Mouse (Mus musculus): ENCODE results near the gene Tiam2.

The Tiam2 gene

GRCm38 (mm10) chr17:3557331-3558311, 231.2 kb downstream of the Tiam2 start, which contains the start of gene Tfb1m:
TSS of gene Tfb1m (minus strand) at chr17:3557781.
- DNase-seq (ENCODE audit: low read depth, low spot score), result peak; percentile 100

GRCm38 (mm10) chr17:3558356-3558870, 232.0 kb downstream of the Tiam2 start:
- DNase-seq (ENCODE audit: low read depth, low spot score), result no peak

GRCm38 (mm10) chr17:3560534-3560933, 234.2 kb downstream of the Tiam2 start:
- peak; percentile 55 for DNase-seq (ENCODE audit: low read depth, low spot score)

GRCm38 (mm10) chr17:3562405-3562804, 236.0 kb downstream of the Tiam2 start:
- DNase-seq (ENCODE audit: low read depth, low spot score), result no peak

- peak; percentile 85 for DNase-seq (ENCODE audit: low read depth, low spot score)
These were observed 244.5 kb downstream of the Tiam2 start for GRCm38 (mm10) chr17:3570876-3571275.

Data from 3T3-L1 (cell line).